Mouse (Mus musculus): ENCODE results near the gene Ado.
A peak's percentile ranks its signal among the peaks of the same experiment; 100 is the strongest.

The Ado gene

DNA sequence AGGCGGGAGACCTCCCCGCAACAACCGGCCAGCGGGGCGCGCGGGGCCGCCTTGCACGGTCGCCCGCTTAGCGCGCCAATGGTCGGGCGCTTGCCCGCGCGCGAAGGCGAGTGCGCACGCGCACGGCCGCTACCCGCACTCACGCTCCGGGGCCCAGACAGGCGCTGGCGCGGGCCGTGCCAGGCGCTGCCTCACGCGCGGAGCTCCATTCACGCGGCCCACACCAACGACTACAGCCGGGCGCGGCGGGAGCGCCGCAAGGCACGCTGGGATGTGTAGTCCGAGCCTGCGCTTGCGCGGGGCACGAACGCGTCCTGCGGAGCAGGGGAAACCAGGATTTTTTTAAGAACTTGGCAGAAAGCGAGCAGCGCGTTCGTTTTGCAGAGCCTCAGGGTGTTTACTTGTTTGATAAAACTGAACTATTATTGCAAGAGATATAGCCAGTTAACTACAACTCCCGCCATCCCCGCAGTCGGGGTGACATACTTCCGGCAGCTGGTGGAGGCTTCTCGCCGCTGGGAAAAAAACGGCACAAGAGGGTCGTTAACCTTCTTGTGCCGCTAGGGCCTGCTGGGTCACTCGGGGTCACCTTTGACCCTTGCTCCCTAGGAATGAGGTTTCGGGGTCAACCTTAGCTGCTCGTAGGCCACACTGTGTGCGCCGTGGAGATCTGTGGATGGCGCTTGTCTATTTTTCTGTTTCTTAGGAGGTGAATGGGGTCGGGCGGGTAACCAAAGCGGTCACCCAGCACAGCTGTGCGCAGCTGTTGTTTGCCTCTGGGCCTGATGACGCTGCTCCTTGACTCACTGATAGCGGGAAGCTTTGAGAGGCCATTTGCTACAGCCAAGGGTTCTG lies at the start of gene Ado:
Gene Ado, minus strand, starts transcription at position 79 of the 855 bp plus-strand sequence.
- DNase-seq: peak; percentile 90

DNA sequence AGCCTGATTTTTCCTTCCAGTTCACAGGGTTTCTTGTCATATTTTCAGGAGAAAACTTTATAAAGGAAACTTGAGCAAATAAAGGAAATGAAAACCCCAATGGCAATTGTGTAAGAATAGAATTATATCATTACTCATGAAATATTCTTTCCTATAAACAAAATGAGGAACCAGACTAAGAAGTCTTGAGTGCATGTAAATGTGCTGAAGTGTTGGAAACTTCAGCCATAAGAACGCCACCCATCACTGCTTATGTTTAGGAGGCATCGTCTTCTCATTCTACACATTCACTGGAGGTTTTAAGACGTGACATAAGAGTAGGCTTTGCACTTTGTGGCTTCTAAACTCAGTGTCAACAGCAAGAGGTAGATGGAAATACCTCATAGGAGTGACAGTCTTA lies 46.5 kb upstream of the Ado start:
- DNase-seq: no peak

DNA sequence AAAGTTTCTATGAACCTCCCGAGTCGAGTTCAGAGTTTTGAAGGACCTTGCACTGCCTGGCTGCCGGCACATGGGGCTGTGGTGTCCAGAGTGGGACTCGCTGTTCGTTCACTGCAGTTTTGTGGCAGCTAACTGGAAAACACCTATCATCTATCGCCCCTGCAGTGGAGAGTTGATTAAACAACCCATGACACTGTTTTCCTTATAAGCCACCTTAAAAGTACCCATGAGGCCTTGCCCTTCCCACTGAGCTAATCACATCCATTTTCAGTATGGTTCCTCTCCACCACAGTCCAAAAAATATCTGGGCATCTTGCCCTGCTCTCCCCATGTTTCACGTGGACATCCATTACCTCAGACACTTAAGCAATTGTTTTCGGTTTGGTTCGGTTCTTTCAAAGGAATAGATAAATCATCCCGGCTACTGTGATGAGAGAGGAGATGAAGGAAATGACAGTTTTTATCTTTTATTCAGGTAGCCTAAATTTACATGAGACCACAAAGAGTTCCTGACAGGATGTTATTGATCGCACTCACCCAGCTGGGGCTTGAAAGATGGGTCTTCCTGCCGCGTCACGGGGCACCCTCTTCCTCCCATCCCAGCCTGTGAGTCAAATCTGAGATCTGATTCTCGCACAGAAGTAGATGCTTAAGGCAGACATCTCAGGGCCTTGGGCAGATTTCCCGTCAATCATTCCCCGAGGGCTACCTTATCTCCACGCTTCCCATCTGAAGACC lies 37.3 kb upstream of the Ado start:
- DNase-seq: no peak

DNA sequence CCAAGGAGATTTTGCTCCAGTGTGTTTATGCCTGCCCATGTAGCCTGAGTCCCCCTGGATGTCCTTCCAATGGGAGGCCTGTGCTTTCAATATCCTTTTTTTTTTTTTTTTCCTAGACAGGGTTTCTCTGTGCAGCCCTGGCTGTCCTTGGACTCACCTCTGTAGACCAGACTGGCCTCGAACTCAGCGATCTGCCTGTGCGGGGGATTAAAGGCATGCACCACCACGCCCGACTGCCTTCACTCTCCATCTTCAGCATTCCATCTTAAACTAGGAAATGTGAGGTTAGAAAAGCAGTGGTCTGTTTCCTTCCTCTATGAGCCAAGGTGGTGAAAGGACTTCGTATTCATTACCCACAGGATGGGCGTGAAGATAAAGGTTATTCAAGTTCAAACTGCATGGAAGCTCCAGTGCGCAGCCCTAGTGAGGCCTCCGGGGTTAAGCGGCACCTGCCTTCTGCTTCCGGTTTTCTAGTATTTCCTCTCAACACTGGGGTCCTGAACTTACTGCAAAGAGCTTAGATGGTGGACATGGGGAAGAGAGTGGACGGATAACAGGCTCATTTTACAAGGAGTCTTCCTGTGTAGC lies 33.0 kb upstream of the Ado start:
- DNase-seq: no peak

DNA sequence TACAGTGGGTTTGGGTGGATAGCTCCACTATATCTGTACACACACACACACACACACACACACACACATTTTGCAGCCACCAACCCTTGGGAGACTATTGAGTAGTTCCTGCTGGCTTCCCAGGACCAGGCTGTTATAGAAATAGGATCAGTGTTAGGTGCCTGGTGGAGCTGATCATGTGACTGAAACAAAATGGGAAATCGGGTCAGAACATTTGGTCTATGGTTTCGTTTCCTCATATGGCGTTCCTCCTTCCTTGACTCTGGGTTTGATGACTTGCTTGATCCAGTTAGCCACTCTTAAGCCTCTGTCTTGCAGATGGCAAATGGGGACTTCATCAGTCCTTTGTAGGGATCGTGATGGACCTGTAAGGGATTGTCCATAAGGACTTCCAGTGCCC lies 31.1 kb upstream of the Ado start:
- no peak for DNase-seq

DNA sequence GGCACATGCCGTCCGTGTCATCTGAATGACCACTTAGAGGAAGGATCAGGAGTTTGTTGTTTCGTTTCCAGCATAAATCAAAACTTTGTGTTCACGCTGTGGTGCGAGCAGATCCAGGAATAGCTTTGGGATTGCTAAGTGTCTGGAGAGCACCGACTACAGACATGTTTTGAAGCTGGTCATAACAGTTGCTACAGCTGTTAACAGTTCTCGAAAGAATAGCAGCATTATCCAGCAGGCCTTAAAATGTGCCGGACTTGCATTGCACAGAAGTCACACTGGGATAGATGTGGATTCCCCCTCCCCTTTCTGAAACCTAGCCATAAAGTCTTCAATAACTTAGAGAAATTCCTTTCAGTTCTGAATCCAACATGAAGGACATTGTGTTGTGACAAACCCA lies 24.6 kb upstream of the Ado start:
- DNase-seq: no peak

DNA sequence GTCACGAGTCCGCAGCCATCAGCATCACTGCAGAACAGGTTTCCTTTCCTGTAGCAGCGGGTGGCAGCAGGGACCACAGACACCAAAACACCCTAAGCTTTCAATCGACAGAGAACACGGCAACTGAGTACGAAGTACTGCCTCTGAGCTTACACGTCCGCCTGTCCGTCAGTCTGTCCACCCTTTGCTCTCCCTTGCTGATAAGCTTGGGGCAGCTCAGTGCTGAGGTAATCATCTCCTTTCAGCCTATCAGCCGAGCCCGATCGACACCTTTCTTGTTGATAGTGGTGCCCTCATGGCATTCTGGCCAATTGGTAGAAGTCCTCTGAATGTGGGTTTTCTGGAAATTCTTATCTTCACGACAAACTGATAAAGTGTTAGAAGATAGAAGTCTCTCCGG lies 22.7 kb upstream of the Ado start:
- DNase-seq: no peak

DNA sequence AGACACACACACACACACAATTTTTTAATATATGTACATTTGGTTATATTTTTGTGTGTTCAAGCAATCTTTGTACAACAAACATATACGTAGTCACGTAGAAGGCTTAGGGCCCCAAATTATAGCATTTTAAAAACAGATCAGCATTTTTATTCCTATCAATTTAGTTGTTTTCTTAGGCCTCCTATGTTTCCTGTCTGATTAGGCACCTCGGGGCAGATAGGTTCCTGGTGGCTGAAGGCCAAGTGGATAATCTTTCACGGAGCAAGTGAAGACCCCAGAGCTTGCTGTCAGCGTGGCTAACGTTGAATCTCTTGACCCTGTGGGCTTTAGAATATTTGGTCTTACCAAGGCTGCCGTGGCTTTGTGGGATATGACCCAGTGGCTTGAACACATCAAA lies 20.8 kb upstream of the Ado start:
- no peak for DNase-seq

DNA sequence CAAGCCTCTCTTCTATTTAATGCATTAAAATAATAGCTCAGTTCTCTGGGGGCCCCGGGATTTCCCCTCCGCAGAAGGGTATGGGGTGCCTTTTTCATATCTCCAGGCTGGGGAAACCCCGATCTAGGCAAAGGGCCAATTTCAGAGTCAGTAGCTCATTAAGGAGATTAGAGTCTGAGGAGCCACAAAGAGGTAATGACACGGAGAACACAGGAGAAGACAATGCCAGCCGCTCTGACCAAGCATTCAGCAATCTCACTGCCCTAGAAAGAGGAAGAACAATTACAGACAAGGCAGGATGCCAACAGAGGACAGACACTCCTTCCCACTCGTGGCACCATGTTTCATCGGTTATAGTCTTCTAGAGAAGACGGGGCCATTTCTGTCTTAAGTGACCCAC lies 17.3 kb upstream of the Ado start:
- no peak for DNase-seq

DNA sequence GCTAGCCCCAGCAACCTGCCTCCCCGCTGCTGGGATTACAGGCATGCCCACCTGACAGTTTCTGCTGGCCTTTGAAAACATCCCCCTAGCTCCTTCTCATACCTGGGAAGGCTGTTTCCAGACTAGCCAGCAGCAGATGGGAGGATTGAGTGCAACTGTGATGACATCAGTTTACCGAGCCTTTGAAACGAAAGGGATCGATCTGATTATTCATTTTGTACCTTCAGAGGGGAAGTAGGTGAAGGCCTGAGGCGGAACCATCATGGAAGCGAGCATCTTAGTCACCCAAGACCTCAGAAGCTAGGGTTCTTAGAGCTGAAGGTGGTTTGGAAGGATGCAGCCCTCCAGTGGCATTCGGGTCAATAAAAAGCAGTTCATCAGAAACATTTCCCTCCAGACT lies 15.8 kb upstream of the Ado start:
- no peak for DNase-seq

DNA sequence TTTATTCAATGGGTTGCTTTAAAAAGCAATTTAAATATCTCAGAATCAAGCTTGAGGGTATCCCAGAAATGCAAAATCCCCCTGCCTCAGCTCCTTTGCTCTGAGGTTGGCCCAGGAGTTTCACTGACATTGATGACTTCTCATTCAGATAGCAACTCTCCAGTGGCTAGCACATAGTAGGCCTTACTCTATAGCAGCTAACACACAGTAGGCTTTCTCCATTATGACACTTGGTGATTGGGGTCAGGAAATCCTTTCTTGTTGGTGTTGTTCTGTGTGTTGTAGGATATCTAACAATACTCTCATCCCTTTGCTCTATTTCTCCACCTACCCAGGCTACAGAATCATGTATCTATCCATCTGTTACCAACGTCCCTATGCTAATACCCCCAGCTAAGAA lies 12.4 kb upstream of the Ado start:
- no peak for DNase-seq

DNA sequence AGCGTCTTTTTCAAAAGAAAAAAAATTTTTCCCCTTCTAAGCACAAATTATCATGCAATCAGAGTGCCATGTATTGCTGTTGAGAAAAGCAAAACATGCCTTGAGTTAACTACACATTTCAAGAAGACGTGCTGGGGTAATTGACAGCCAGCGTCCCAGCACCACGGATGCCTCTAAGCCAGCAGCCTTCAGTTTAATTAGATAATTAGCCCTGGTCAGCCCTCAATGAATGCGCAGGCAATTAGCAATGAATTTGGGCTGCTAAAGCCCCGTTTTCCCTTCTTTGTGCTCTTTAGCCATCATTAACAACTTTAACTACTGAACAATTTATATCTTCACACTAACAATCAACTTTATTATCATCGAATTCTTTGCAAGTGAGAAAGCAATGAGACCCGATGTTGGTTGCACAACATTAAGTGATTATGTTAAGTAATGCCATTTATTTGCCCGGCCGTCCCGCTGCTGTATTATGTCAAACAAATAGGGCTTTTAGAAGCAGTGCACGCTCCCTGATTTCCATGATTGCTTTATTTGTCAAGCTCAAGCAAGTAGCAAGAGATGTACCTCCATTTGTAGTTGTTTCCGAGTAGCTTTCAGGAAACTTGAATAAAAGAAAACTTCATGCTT lies 11.1 kb upstream of the Ado start:
- no peak for DNase-seq

DNA sequence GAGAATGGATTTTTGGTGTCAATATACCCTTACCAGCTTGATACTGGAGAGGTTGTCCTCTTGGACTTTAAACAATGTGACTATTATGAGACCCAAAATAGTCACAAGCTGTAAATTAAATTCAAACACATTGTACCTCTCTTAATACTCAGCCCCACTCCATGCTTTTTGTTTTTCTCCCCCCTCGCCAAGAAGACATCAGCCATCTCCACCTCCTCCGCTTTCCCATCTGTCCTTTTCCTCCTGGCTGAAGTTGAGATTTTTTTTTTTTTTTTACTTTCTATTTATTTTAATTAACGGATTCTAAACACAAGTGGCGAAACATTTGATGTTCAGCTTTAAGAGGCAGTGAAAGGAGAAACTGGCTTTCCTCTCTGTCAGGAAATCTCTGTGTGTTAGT lies 9.3 kb upstream of the Ado start:
- DNase-seq: no peak

DNA sequence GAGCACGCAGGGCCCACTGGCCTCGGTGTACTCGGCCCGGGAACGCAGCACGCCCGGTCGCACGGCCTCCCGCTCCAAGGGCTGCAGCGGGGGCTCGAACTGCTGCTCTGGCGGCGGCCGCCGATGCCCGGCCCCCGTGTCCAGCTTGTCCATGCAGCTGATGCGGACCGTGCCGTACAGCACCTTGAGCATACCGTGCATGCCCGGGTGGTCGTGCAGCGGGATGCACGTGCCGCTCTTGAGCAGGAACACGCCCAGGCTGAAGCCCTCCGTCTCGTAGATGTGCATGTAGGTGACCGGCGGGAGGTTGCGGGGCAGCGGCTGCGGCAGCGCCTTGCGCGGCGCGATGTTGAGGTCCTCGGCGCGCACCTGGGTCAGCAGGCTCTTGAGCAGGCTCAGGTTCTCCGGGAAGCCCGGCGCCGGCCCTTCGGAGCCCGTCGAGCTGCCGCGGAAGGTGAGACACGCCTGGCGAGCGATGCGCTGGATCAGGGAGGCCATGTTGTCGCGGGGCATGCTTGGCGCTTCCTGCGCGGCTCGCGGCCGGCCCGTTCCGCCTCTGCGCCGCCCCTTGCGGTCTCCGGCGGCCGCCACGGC lies 397 bp downstream of the Ado start:
- peak; percentile 55 for DNase-seq

DNA sequence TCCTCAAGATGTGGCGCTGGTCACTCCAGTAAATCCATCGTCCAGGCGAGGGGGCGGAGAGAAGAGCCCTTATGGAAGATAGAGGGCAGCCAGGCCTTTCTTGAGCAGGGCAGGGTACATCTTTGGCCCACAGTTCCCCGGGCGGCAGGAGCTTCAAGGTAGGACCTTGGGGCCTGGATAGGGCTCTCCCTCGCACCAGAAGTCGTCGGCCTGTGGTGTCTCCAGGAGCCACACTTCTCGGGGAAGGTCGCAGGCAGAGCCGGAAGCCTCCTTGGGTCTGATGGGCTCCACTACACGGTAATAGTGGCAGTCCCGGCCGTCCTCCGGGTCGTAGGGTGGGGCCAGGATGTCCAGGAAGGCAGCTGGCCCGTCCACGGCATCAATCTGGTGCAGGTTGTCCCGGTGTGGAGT lies 900 bp downstream of the Ado start:
- DNase-seq: peak; percentile 21

DNA sequence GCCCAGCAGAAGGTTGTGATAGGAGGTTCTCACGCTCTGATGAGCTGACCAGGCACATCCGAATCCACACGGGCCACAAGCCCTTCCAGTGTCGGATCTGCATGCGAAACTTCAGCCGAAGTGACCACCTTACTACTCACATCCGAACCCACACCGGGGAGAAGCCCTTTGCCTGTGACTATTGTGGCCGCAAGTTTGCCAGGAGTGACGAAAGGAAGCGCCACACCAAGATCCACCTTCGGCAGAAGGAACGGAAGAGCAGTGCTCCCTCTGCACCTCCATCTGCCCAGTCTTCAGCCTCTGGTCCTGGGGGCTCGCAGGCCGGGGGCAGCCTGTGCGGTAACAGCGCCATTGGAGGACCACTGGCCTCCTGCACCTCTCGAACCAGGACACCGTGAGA lies 8.2 kb downstream of the Ado start:
- DNase-seq: no peak

DNA sequence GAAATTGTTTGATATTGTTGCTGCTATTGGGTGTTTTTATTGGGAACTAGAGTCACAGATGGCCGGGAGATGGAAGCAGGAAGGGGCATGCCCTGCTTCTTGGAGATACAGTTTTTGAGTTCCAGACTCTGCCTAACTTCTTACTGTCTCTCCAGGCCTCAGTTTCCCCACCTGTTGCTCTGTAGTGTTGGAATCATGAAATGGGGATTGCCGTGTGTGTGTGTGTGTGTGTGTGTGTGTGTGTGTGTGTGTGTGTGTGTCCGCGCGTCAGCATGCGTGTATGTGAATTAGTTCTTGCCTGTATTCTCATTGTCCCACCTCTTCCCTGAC lies 9.4 kb downstream of the Ado start:
- DNase-seq: no peak

DNA sequence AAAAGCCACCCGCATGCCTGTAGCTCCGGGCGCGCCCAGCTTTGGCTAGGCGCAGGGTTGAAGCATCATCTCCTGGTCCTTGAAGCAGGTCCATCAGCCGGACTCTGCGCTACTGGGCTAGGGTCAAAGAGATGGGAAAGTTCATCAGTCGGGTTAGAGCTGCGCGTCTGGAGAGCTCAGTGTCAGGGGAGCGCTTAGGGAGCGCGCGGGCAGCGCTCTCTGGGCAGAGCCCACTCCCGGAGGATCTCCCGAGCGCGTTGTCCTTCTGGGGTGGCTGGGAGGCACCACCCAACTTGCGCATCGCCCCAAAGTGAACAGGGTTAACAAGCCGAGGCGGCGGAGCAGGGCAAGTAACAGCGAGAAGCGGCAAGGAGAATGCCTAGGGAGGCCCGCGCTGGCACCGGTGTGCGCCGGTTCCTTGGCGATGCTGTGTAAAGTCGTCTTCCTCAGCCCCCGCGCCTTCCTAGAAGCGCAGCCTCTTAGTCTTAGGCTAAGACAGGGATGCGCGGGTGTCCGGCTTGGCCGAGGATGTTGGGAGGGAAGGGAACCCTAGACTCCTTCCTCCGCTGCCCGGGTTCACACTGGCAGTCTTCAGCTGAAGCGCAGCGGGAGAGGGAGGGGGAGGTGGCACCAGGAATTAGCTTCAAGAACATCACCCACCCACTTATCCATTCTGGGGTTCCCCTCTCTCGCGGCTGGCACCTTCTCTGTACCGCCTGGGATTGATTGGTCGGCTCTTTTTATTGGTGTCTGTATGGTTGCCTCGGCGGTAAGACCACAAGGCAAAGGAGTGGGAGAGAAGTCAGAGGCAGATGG lies 10.0 kb downstream of the Ado start:
- peak; percentile 10 for DNase-seq

DNA sequence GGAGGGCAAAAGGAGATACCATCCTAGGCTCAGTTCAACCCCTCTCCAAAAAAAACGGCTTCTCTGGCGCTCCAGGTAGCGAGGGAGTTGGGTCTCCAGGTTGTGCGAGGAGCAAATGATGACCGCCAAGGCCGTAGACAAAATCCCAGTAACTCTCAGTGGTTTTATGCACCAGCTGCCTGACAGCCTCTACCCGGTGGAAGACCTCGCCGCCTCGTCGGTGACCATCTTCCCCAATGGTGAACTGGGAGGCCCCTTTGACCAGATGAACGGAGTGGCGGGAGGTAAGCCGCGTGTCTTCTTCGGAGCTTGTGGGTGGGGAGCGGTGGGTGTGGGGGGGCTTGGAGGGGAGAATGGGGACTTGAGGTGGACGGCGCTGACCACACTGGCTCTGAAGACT lies 10.6 kb downstream of the Ado start:
- no peak for DNase-seq

DNA sequence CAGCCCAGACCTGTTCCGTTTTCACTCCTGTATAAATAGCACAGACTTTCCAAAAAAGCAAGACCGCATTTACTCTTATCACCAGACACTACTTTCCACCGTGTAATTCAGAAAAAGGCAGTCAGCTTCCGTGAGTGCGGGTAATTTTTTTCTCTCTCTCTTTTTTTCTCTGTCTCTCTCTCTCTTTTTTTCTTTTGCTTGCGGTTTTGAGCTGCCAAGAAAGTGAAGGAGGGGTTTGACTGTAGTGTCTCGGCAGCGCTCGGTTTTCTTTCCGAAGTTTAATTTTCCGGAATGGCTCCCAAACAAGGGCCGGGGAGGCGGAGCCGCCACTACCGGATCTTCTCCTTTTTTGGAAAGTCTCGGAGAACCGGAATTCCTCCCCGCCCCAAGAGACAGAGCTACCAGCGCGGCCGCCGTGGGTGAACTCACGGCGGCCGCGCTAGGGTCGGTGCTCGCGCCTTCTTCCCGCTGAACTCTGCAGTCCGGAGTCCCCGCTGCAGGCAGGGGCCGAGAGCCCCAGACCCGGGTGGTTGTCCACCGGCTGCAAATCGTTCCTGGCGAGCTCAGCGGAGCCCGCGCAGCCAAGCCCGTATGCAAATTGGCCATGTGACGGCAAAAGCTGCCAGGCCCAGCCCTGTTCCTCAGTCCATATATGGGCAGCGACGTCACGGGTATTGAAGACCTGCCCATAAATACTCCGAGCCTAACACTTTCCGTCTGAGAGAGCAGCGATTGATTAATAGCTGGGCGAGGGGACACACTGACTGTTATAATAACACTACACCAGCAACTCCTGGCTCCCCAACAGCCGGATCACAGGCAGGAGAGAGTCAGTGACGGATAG lies 11.4 kb downstream of the Ado start:
- peak; percentile 95 for DNase-seq

DNA sequence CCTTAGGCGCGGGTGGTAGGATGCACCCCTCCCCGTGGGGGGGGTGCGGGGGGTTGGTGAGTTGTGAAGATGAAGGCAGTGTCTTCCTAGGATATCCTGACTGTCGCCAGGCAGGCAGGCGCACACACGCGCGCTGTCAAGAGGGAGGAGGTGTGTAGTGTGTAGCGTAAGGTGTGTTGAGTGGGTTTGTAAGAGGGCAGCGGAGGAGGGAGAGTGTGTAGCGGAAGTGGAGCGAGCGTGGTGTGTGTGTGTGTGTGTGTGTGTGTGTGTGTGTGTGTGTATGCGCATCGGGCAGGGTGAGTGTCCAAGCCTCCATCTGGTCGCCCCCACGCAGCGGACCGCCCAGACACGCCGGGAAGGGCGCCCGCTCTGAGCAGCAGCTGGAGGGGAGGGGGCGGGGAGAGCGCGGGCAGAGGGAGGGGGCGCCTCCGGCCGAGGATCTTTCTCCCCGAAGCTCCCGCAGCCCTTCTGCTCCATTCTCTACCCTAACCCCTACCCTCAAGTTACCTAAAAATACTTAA lies 12.1 kb downstream of the Ado start:
- DNase-seq: peak; percentile 15

Data from kidney, adult 9 months (tissue).